Mouse (Mus musculus) intestine, embryonic 15.5 days (tissue): ENCODE measurements at regions not wholly inside any gene's neighbourhood (a gene's known extent, or its start where the extent isn't known, plus 50 kb on each side); places are given as distances from the start of the nearest gene placed in this dataset.

Experiments used
- ATAC-seq: fragments of 200-750 bp; cut with Nextera tagmentation; 2 replicates; pipeline ENCODE4 v1.8.0; 2017; ENCODE audit warnings: moderate TSS enrichment, moderate library complexity
- H3K27ac ChIP-seq: fragments of 300-500 bp; sonication (generic); 2 replicates; pipeline ENCODE4 v1.5.1; 2015; ENCODE audit warnings: mild to moderate bottlenecking, inconsistent platforms
- H3K27me3 ChIP-seq: fragments of 300-500 bp; sonication (generic); replicated peaks from 2 replicates; pipeline ENCODE4 v1.6.1; 2015; ENCODE audit warnings: inconsistent platforms
- H3K36me3 ChIP-seq: fragments of 300-500 bp; sonication (generic); 2 replicates; pipeline ENCODE4 v1.6.1; 2015; ENCODE audit warnings: inconsistent platforms
- H3K4me1 ChIP-seq: fragments of 300-500 bp; sonication (generic); replicated peaks from 2 replicates; pipeline ENCODE4 v1.6.1; 2015; ENCODE audit warnings: inconsistent platforms
- H3K4me2 ChIP-seq: fragments of 300-500 bp; sonication (generic); replicated peaks from 2 replicates; pipeline ENCODE4 v1.6.1; 2015; ENCODE audit warnings: mild to moderate bottlenecking, inconsistent platforms
- H3K4me3 ChIP-seq: fragments of 300-500 bp; sonication (generic); replicated peaks from 2 replicates; pipeline ENCODE4 v1.5.1; 2015; ENCODE audit warnings: inconsistent platforms
- H3K9ac ChIP-seq: fragments of 300-500 bp; sonication (generic); 2 replicates; pipeline ENCODE4 v1.6.1; 2015; ENCODE audit warnings: inconsistent platforms
- H3K9me3 ChIP-seq: fragments of 300-500 bp; sonication (generic); 2 replicates; pipeline ENCODE4 v1.6.1; 2016; ENCODE audit warnings: inconsistent platforms
- WGBS: fragments of 180-500 bp; shearing (Covaris S2); methylation state at CpG from one replicate; pipeline ENCODE4 v1.1.7; 2015; 5-methylcytosine and 5-hydroxymethylcytosine counted together
- microRNA counts: library from miRNA; unstranded; fragments of <30 nt; microRNA quantifications from one replicate; lab custom pipeline; 2016

DNA sequence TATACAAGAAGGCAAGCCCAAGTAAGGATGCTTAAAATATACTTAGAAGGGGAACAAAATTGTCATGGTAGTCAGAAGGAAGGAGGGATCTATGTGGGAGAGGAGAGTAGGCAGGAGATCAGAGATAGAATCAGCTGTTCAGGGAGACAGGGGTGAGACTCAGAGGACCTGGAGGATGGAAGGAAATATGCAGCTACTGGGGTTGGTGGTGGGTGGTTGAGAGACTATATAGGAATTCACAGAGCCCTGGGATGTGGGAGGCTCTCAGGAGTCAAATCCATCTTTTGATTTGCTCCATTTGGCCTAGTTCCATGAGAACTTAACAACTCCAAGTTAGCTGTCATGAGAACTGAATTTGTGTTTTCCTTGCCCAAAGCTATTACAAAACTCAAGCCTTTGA is 481.9 kb upstream of the Ndn start:
- Histone ChIP-seq H3K9ac (no peak overlapping the region), H3K4me1 (no peaks in the 10 kb centered on the region), H3K4me2 (no peak overlapping the region), H3K9me3 (no peaks in the 10 kb centered on the region), H3K27me3 (no peaks in the 10 kb centered on the region), H3K4me3 (no peak overlapping the region), H3K36me3 (no peaks in the 10 kb centered on the region), H3K27ac (no peak overlapping the region)
- no peak for ATAC-seq

DNA sequence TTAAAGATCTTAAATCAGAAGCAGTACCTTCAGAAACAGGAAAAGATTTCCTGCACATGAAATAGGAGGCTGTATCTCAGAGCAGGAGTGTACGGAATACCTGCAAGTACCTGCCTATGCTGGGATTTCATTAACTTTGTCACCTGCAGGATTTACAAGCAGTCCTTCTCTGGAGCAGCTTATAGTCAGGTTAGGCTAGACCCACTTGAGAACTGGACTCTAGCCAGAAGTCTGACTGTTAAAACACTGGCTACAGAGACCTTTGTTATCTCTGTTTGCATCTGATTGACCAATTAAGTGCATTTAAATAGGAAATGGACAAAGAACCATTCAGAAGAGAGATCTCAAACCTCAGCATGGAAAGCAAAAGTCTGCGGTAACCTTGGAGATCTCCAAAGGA is 480.0 kb upstream of the Ndn start:
- no peaks in the 10 kb centered on the region for H3K27me3 ChIP-seq
- no peak overlapping the region for H3K4me2 ChIP-seq
- H3K4me1 ChIP-seq: no peaks in the 10 kb centered on the region
- no peak overlapping the region for H3K4me3 ChIP-seq
- no peaks in the 10 kb centered on the region for H3K9me3 ChIP-seq
- H3K27ac ChIP-seq: no peak overlapping the region
- WGBS: 86% methylated on average over 2 of the region's 2 CpGs
- no peak for ATAC-seq
- H3K36me3 ChIP-seq: no peaks in the 10 kb centered on the region
- H3K9ac ChIP-seq: no peak overlapping the region

DNA sequence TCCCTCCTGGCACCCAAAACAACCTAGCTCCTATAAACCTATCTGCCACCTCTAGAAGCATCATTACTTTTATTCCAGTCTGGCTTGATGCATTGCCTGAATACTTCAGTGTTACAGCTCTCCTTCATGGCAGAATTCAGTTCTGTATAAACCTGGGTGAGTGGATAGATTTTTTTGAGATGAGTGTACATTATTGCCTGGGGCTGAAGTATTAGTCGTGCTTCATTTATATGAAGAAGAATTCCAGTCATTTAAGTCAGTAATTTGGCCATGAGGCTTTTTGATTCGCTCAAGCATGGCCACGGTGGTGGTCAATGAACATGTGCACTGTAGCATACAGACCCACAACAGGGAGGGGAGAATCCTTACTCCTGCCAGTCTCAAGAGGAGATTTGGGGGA is 470.1 kb upstream of the Ndn start:
- no peaks in the 10 kb centered on the region for H3K9me3 ChIP-seq
- no peaks in the 10 kb centered on the region for H3K36me3 ChIP-seq
- no peak for ATAC-seq
- WGBS: 82% methylated on average over 3 of the region's 3 CpGs
- H3K4me2 ChIP-seq: no peak overlapping the region
- no peaks in the 10 kb centered on the region for H3K27me3 ChIP-seq
- H3K4me1 ChIP-seq: no peaks in the 10 kb centered on the region
- no peak overlapping the region for H3K27ac ChIP-seq
- H3K4me3 ChIP-seq: no peak overlapping the region
- no peak overlapping the region for H3K9ac ChIP-seq

DNA sequence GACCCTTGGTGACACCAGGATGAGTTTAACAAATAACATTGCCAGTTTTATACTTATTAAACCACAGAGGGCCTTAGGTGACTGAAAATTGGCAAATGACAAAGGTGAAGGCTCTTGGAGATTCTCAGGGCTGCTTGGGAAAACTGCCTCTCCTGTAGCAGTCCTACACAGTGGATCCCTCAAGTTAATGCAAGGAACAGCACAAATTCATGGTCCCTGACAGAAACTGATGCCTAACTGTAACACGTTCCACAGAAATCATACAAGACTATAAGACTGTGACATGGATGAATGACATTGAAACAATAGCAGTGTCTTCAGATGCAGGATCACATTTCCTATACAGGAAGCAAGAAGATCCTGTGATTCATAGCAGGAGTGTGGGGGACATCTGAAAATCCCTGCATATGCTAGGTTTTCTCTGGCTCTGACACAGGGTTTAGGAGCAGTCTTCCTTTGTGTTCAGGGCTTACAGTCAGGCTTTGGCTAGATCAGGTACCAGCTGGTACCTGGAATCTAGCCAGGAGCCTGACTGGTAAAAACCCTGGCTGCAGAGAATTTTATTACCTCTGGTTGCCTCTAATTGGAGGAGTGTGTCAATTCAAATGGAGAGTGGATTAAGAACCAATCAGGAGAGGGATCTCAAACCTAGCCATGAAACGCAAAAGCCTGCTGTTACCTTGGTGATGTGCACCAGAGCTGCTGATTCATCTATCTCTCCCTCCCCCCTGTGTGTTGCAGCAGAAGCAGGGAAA is 468.9 kb upstream of the Ndn start:
- 48% methylated on average over 2 of the region's 2 CpGs for WGBS
- no peak overlapping the region for H3K4me3 ChIP-seq
- H3K9me3 ChIP-seq: no peaks in the 10 kb centered on the region
- peak; percentile 53; the same call in 1 of the 2 replicates for ATAC-seq
- no peaks in the 10 kb centered on the region for H3K27me3 ChIP-seq
- H3K27ac ChIP-seq: no peak overlapping the region
- no peaks in the 10 kb centered on the region for H3K36me3 ChIP-seq
- no peak overlapping the region for H3K9ac ChIP-seq
- no peak overlapping the region for H3K4me2 ChIP-seq
- H3K4me1 ChIP-seq: no peaks in the 10 kb centered on the region

DNA sequence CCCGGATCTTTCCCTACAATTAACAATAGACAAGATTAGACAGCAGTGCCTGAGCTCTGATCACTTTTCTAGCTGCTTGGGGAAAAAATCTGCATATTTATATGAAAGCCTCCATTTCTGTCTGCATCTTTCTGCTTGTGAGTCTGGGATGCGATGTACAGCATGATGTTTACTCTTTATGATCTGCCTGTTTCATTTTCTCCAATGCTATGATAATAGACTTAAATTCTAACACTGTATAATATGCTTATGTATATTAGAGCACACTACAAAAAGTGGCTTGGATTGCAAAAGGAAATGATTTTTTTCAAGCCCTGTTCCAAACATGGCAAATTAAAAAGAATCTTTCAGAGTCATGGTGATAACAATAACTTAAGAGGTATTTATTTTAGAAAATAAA is 468.3 kb upstream of the Ndn start:
- no peaks in the 10 kb centered on the region for H3K4me1 ChIP-seq

DNA sequence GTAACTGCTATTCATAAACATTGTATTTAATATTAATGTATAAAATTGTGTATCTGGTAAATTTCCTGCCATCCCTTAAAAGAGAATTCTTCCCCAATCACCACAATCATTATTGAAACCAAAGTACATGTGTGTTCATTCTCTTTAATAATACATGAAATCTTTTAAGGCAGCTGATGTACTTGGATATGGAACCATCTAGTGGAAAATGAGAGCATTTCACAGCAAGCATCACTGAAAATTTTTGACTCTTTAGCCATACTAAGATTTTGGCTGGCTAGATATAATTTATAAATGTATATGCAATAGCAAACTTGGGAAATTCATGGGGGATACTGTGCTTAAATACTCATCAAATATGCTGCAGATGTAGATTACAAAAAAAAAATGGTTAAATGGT is 467.8 kb upstream of the Ndn start:
- H3K36me3 ChIP-seq: no peaks in the 10 kb centered on the region
- H3K27me3 ChIP-seq: no peaks in the 10 kb centered on the region
- H3K9me3 ChIP-seq: no peaks in the 10 kb centered on the region
- no peak overlapping the region for H3K9ac ChIP-seq
- H3K27ac ChIP-seq: no peak overlapping the region
- no peak for ATAC-seq
- H3K4me2 ChIP-seq: no peak overlapping the region
- no peaks in the 10 kb centered on the region for H3K4me1 ChIP-seq
- H3K4me3 ChIP-seq: no peak overlapping the region

More for the DNA sequence above, 468.3 kb upstream of the Ndn start:
- WGBS: 58% methylated on average over 2 of the region's 2 CpGs
- Histone ChIP-seq H3K9ac (no peak overlapping the region), H3K9me3 (no peaks in the 10 kb centered on the region), H3K27ac (no peak overlapping the region), H3K4me3 (no peak overlapping the region), H3K4me2 (no peak overlapping the region), H3K27me3 (no peaks in the 10 kb centered on the region), H3K36me3 (no peaks in the 10 kb centered on the region)
- ATAC-seq: no peak

MicroRNAs in the stretch of these regions (microRNA counts, 519-probe panel; counts per million panel counts)
- microRNA mmu-miR-344 (lab: Ali Mortazavi, UCI): 97.1 counts per million, percentile 29 among the panel's probes with 10 or more counts
